Mouse (Mus musculus) limb, embryonic 12.5 days (tissue): ENCODE measurements around the gene Gabra3. TPM values are rescaled to one million over a fixed set of nuclear protein-coding genes. Genes with fewer than 3 reads are reported as not detected.
A peak's percentile ranks its signal among the peaks of the same experiment; 100 is the strongest.

Experiments
- ATAC-seq: fragments of 200-750 bp; cut with Nextera tagmentation; 2 replicates; pipeline ENCODE4 v1.8.0; 2017; ENCODE audit warnings: low read depth, moderate TSS enrichment; ENCODE audit not compliant: insufficient number of reproducible peaks, insufficient read depth, low FRiP score, low TSS enrichment
- H3K27ac ChIP-seq: fragments of 300-500 bp; sonication (generic); 2 replicates; pipeline ENCODE4 v1.5.1; 2016; ENCODE audit warnings: mild to moderate bottlenecking, moderate library complexity
- H3K27me3 ChIP-seq: fragments of 300-500 bp; sonication (generic); 2 replicates; pipeline ENCODE4 v1.6.1; 2016; ENCODE audit warnings: mild to moderate bottlenecking, moderate library complexity
- H3K36me3 ChIP-seq: fragments of 300-500 bp; sonication (generic); 2 replicates; pipeline ENCODE4 v1.6.1; 2016; ENCODE audit warnings: mild to moderate bottlenecking, moderate library complexity
- H3K4me1 ChIP-seq: fragments of 300-500 bp; sonication (generic); replicated peaks from 2 replicates; pipeline ENCODE4 v1.6.1; 2016
- H3K4me2 ChIP-seq: fragments of 300-500 bp; sonication (generic); 2 replicates; pipeline ENCODE4 v1.6.1; 2016; ENCODE audit warnings: mild to moderate bottlenecking, moderate library complexity
- H3K4me3 ChIP-seq: fragments of 300-500 bp; sonication (generic); replicated peaks from 2 replicates; pipeline ENCODE4 v1.5.1; 2016; ENCODE audit warnings: mild to moderate bottlenecking
- H3K9ac ChIP-seq: fragments of 300-500 bp; sonication (generic); replicated peaks from 2 replicates; pipeline ENCODE4 v1.6.1; 2016; ENCODE audit warnings: mild to moderate bottlenecking, moderate library complexity
- H3K9me3 ChIP-seq: fragments of 300-500 bp; sonication (generic); 2 replicates; pipeline ENCODE4 v1.6.1; 2016; ENCODE audit warnings: mild to moderate bottlenecking, moderate library complexity
- WGBS: fragments of 180-500 bp; shearing (Covaris S2); methylation state at CpG from one replicate; pipeline ENCODE4 v1.1.7; 2016; 5-methylcytosine and 5-hydroxymethylcytosine counted together
- microRNA counts: library from miRNA; unstranded; fragments of <30 nt; microRNA quantifications from one replicate; lab custom pipeline; 2017
- microRNA-seq: library from miRNA; unstranded; fragments of <30 nt; microRNA quantifications from one replicate; pipeline ENCODE4, GENCODE M21; 2017
- polyA plus RNA-seq: library from polyadenylated mRNA; unstranded; fragments of >200 nt; fragmentation: Nextera tagmentation; extraction: Ambion mirVana; gene quantifications from 2 replicates; pipeline ENCODE4 v1.2.1, GENCODE M21; 2016

Gabra3 gene
- 1.4 TPM in 2 replicates for polyA plus RNA-seq

DNA sequence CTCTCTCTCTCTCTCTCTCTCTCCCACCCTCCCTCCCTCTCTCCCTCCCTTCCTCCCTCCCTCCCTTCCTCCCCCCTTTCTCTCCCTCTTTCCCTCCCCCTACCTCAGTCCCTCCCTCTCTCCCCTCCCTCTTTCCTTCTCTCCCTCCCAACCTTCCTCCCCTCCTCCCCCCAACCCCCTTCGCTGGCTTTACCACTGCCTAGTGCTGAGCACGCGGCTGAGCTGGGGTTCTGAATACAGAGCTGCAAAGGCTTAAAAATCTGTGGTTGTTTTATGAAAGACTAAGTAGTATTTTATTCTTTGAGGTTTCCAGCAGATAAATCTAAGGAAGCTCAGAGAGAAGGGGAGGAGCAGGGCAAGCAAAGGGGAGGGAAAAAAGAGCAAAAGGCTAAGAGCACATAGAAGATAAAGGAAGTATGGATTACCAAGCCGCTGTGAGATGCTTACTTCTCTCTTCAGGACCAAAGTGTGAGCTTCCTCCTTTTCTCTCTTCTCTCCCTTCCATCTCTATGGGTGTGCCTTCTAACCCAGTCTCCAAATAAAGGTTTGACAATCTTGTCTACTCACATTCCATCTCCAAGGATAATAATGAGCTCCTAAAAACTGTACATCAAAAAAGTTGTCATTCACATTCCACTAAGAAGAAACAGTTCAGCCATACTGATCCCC is at the start of gene Gabra3:
Gabra3 (minus strand) TSS at position 619 of the 669 bp plus-strand sequence.
- H3K36me3 ChIP-seq, result no peaks in the 10 kb centered on the region
- H3K27ac ChIP-seq, result no peak within 1 kb of the TSS
- no peaks in the 10 kb centered on the region for H3K9me3 ChIP-seq
- ATAC-seq, result no peak
- 14% methylated on average over 4 of the region's 4 CpGs for WGBS
- 0 out of 2 replicates have a peak, but pooled peaks cover 3% of the 10 kb centered on the region for H3K4me1 ChIP-seq
- peak within 1 kb of the TSS; percentile 56 for H3K4me2 ChIP-seq
- peaks cover 12% of the 10 kb centered on the region; the same call in 1 of the 2 replicates for H3K27me3 ChIP-seq
- H3K4me3 ChIP-seq, result peak within 1 kb of the TSS; percentile 33
- no peak within 1 kb of the TSS for H3K9ac ChIP-seq

DNA sequence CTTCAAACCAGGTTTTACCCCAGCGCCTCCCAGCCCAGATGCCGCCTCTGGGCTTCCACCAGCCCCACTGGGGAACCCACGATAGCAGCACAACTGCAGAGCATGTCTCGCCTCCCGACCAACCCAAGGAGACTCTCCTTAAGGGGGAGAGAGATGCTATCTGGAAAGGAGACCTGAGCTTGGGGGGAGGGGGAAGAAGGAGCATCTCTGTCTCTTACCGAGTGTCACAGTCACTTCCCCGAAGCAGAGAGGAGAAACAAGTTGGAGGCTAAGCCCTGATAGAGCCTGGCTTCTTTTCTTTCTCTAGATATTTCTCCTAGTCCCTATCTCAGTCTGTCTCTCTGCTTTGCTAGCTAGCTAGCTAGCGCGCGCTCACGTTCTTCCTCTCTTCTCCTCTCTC is 859 bp downstream of the Gabra3 start:
- Histone ChIP-seq H3K4me3 (peak overlapping the region; percentile 33), H3K27ac (no peak overlapping the region), H3K36me3 (no peaks in the 10 kb centered on the region), H3K9ac (no peak overlapping the region), H3K27me3 (peaks cover 12% of the 10 kb centered on the region; the same call in 1 of the 2 replicates), H3K4me1 (0 out of 2 replicates have a peak, but pooled peaks cover 3% of the 10 kb centered on the region), H3K9me3 (no peaks in the 10 kb centered on the region), H3K4me2 (peak overlapping the region; percentile 56)
- 13% methylated on average over 11 of the region's 11 CpGs for WGBS
- no peak for ATAC-seq

DNA sequence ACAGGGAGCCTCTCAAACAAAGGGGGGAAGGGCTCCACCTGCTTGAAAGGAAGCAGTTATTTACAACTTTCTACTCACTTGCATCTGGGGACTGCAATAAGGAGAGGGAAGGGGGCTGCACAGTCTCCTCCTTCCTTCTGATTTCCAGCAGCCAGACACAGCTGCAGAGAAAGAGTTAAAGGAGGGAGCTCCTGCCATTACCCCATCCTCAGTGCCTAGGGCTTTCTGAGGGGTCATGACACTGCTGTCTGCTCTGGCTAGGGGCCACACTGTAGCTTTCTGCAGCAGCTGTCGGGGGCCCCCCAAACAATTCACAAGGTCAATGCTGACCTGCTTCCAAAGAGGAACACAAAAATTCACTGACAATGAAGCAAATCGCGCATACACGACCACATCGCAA is 1.3 kb downstream of the Gabra3 start:
- H3K9ac ChIP-seq, result no peak overlapping the region
- peaks cover 12% of the 10 kb centered on the region; the same call in 1 of the 2 replicates for H3K27me3 ChIP-seq
- ATAC-seq, result no peak
- no peaks in the 10 kb centered on the region for H3K9me3 ChIP-seq
- no peak overlapping the region for H3K27ac ChIP-seq
- peak overlapping the region; percentile 33 for H3K4me3 ChIP-seq
- 0 out of 2 replicates have a peak, but pooled peaks cover 3% of the 10 kb centered on the region for H3K4me1 ChIP-seq
- H3K4me2 ChIP-seq, result peak overlapping the region; percentile 56
- 12% methylated on average over 5 of the region's 5 CpGs for WGBS
- no peaks in the 10 kb centered on the region for H3K36me3 ChIP-seq

DNA sequence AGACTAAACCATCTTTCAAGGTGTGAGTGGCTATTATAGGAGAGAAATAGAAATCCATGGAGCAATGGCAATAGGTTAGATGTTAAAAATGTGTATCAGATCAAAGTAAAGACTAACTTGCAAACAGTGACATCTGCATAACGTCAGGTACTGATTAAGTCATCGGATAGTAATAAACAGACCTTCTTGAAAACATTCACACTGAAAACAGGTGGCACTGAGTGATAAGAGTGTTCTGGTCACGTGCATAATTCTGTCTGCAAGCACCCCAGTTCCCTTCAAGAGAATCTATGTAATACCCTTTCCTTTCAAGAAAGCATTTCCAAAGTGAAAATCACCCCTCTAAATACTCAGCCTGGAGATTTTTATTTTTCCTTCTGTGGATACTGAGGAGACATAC is 6.0 kb downstream of the Gabra3 start:
- ATAC-seq, result no peak

DNA sequence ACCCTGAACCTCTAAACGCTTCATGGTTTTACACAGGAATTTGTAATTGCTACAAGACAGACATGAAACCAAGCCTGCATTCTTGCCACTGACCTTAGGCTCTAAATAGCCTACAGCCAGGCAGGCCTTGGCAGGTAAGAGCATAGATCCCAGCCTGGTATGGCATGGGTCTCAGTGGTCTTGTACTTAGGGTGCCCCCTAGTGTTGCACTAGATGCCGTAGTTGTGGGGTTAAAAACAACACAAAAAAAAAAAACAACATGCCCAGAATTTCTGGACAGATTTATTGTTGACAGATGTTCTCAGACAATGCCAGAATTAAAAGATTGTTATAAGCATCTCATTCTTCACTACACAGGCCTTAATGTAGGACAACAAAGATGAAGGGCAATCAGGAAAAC is 12.0 kb downstream of the Gabra3 start:
- 63% methylated on average over 2 of the region's 2 CpGs for WGBS
- Histone ChIP-seq H3K27me3 (no peaks in the 10 kb centered on the region), H3K27ac (no peak overlapping the region), H3K36me3 (no peaks in the 10 kb centered on the region), H3K4me1 (no peaks in the 10 kb centered on the region), H3K9me3 (no peaks in the 10 kb centered on the region), H3K4me2 (no peak overlapping the region), H3K9ac (no peak overlapping the region), H3K4me3 (no peak overlapping the region)
- no peak for ATAC-seq

More for the DNA sequence above, 6.0 kb downstream of the Gabra3 start:
- H3K9ac ChIP-seq, result no peak overlapping the region
- peaks cover 9% of the 10 kb centered on the region; the same call in 1 of the 2 replicates for H3K27me3 ChIP-seq
- 52% methylated on average over 3 of the region's 3 CpGs for WGBS
- H3K4me3 ChIP-seq, result no peak overlapping the region
- H3K36me3 ChIP-seq, result no peaks in the 10 kb centered on the region
- H3K9me3 ChIP-seq, result no peaks in the 10 kb centered on the region
- H3K27ac ChIP-seq, result no peak overlapping the region
- 0 out of 2 replicates have a peak, but pooled peaks cover 3% of the 10 kb centered on the region for H3K4me1 ChIP-seq
- no peak overlapping the region for H3K4me2 ChIP-seq

DNA sequence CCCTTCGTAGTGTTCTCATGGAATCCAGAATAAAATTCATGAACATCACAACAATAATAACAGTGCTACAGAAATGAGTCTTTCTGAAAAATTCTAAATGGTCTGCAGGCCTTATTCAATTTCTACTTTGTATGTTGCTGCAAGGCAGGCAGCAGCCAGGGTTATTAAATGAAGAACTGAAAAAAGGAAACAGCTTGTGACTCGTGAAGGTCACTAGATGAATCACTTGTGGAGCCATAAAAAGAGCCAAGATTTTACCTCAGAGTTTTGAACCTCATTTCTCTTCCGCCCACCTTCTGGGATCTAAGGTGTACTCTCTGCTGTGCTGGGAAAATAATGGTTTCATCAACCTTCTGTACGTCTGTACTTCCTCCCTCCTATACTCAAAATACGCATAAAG is 159.4 kb downstream of the Gabra3 start:
- 83% methylated on average over 5 of the region's 5 CpGs for WGBS
- no peak for ATAC-seq

DNA sequence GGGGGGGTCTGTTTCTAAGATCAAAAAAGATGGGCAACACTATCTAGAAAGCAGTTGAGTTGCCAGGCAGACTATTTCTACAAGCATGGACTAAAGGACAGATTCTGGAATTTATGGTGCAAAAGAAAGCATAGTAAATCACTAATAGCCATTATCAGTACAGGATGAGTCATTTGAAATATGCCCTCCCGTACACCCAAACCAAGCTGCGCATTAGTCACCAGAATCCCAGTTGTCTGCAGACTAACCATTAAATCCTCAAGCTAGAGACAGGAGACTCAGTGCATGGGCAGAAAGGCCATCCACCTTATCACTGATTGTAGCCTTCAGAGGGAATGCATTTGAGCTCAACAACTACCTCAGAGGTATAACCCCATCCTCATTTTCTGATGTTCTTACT is 166.8 kb downstream of the Gabra3 start:
- no peaks in the 10 kb centered on the region for H3K27me3 ChIP-seq
- H3K4me2 ChIP-seq, result no peak overlapping the region
- no peak overlapping the region for H3K27ac ChIP-seq
- no peaks in the 10 kb centered on the region for H3K36me3 ChIP-seq
- no peak overlapping the region for H3K4me3 ChIP-seq
- H3K9me3 ChIP-seq, result no peaks in the 10 kb centered on the region
- H3K4me1 ChIP-seq, result no peaks in the 10 kb centered on the region
- H3K9ac ChIP-seq, result no peak overlapping the region
- no peak for ATAC-seq
- 89% methylated on average over 2 of the region's 2 CpGs for WGBS

More for the DNA sequence above, 159.4 kb downstream of the Gabra3 start:
- Histone ChIP-seq H3K4me3 (no peak overlapping the region), H3K4me1 (no peaks in the 10 kb centered on the region), H3K4me2 (no peak overlapping the region), H3K9ac (no peak overlapping the region), H3K9me3 (no peaks in the 10 kb centered on the region), H3K36me3 (no peaks in the 10 kb centered on the region), H3K27me3 (no peaks in the 10 kb centered on the region), H3K27ac (no peak overlapping the region)

DNA sequence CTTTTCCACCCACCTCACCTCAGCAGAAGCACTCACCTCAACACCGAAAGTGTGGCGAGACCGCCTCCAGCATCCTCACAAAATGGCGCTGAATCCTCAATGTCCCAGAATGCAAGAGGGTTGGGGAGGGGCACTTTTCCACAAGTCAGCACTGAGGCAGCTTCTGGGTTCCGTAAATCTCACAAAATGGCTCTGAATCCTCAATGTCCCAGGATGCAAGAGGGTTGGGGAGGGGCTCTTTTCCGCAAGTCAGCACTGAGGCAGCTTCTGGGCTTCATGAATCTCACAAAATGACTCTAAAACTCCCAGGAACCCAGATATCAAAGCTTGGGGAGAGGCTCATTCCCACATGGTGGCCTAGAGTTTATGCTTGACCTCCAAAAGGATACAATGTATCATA is 269.9 kb downstream of the Gabra3 start, which contains the start of gene Magea10:
Magea10 (minus strand) TSS at position 101 of the 400 bp plus-strand sequence.
- Histone ChIP-seq H3K36me3 (no peaks in the 10 kb centered on the region), H3K27me3 (no peaks in the 10 kb centered on the region), H3K4me1 (no peaks in the 10 kb centered on the region), H3K27ac (no peak within 1 kb of the TSS), H3K9ac (no peak within 1 kb of the TSS), H3K9me3 (no peaks in the 10 kb centered on the region), H3K4me3 (no peak within 1 kb of the TSS), H3K4me2 (no peak within 1 kb of the TSS)
- 93% methylated on average over 6 of the region's 6 CpGs for WGBS
- no peak for ATAC-seq

MicroRNAs encoded within 50 kb of the gene (microRNA counts, 519-probe panel; counts per million panel counts)
- microRNA mmu-miR-105 (lab: Ali Mortazavi, UCI) (not detected), microRNA mmu-miR-767 (lab: Ali Mortazavi, UCI) (not detected)

Small RNA genes lying within 50 kb of the gene (microRNA-seq; reads per million reads assigned to microRNA genes)
- gene Mir105, result not detected
- gene Mir767, result not detected

Other genes with a start within 250 kb of the Gabra3 start
- gene Gabrq, start 168.3 kb upstream of the Gabra3 start, polyA plus RNA-seq, result 0.09 TPM in 1 of 2 replicates, not detected in the other